Mouse (Mus musculus): ENCODE results near the gene Gm28308. TPM values are rescaled to one million over a fixed set of nuclear protein-coding genes. Genes with fewer than 3 reads are reported as not detected.

The Gm28308 gene
- polyA plus RNA-seq, 1 experiment, result not detected

- Histone ChIP-seq H3K27me3 (replicated peaks) (peaks cover 65% of the 10 kb centered on the region), H3K9me3 (peaks cover 27% of the 10 kb centered on the region), H3K36me3 (replicated peaks; ENCODE audit: low read length) (peaks cover 4% of the 10 kb centered on the region), H3K4me1 (peaks cover 21% of the 10 kb centered on the region), H3K4me3 (replicated peaks) (no peak overlapping the region)
- no peak for TF ChIP-seq GATA1 (IDR thresholded peaks at IDR 0.05; ENCODE audit: borderline replicate concordance, low read length)
- TF ChIP-seq FLI1 (IDR thresholded peaks at IDR 0.05; ENCODE audit: low read length), result no peak
Measured at GRCm38 (mm10) chr6:52165441-52166370, 47.4 kb downstream of the Gm28308 start.

- H3K4me3 ChIP-seq (replicated peaks), result peak within 1 kb of the TSS; percentile 70
Measured at GRCm38 (mm10) chr6:52164626-52165440, 48.3 kb downstream of the Gm28308 start, which contains the start of gene Hoxa2. Gene Hoxa2 (minus strand): TSS chr6:52164831.

GRCm38 (mm10) chr6:52164051-52164625, 49.0 kb downstream of the Gm28308 start:
- TF ChIP-seq FLI1 (IDR thresholded peaks at IDR 0.05; ENCODE audit: low read length), result no peak
- TF ChIP-seq GATA1 (IDR thresholded peaks at IDR 0.05; ENCODE audit: borderline replicate concordance, low read length), result no peak
- Histone ChIP-seq H3K4me1 (peaks cover 34% of the 10 kb centered on the region), H3K27me3 (replicated peaks) (peaks cover 69% of the 10 kb centered on the region), H3K36me3 (replicated peaks; ENCODE audit: low read length) (peaks cover 4% of the 10 kb centered on the region), H3K4me3 (replicated peaks) (peak overlapping the region; percentile 70), H3K9me3 (peaks cover 27% of the 10 kb centered on the region)

More at GRCm38 (mm10) chr6:52164626-52165440, 48.3 kb downstream of the Gm28308 start, which contains the start of gene Hoxa2:
- Histone ChIP-seq H3K4me1 (peaks cover 28% of the 10 kb centered on the region), H3K27me3 (replicated peaks) (peaks cover 65% of the 10 kb centered on the region), H3K9me3 (peaks cover 27% of the 10 kb centered on the region), H3K36me3 (replicated peaks; ENCODE audit: low read length) (peaks cover 4% of the 10 kb centered on the region)
- TF ChIP-seq FLI1 (IDR thresholded peaks at IDR 0.05; ENCODE audit: low read length), result no peak
- TF ChIP-seq GATA1 (IDR thresholded peaks at IDR 0.05; ENCODE audit: borderline replicate concordance, low read length), result no peak

GRCm38 (mm10) chr6:52163366-52164031, 49.6 kb downstream of the Gm28308 start:
- Histone ChIP-seq H3K9me3 (peaks cover 24% of the 10 kb centered on the region), H3K27me3 (replicated peaks) (peaks cover 72% of the 10 kb centered on the region), H3K4me1 (peaks cover 40% of the 10 kb centered on the region), H3K36me3 (replicated peaks; ENCODE audit: low read length) (peaks cover 4% of the 10 kb centered on the region), H3K4me3 (replicated peaks) (no peak overlapping the region)
- TF ChIP-seq GATA1 (IDR thresholded peaks at IDR 0.05; ENCODE audit: borderline replicate concordance, low read length) (no peak), FLI1 (IDR thresholded peaks at IDR 0.05; ENCODE audit: low read length) (no peak)

GRCm38 (mm10) chr6:52162611-52163365, 50.4 kb downstream of the Gm28308 start:
- Histone ChIP-seq H3K4me3 (replicated peaks) (no peak overlapping the region), H3K36me3 (replicated peaks; ENCODE audit: low read length) (peaks cover 4% of the 10 kb centered on the region), H3K9me3 (peaks cover 21% of the 10 kb centered on the region), H3K4me1 (peaks cover 47% of the 10 kb centered on the region), H3K27me3 (replicated peaks) (peaks cover 75% of the 10 kb centered on the region)
- TF ChIP-seq FLI1 (IDR thresholded peaks at IDR 0.05; ENCODE audit: low read length), result no peak
- TF ChIP-seq GATA1 (IDR thresholded peaks at IDR 0.05; ENCODE audit: borderline replicate concordance, low read length), result no peak

GRCm38 (mm10) chr6:52162093-52162380, 51.1 kb downstream of the Gm28308 start:
- peaks cover 4% of the 10 kb centered on the region for H3K36me3 ChIP-seq (replicated peaks; ENCODE audit: low read length)
- peaks cover 18% of the 10 kb centered on the region for H3K9me3 ChIP-seq
- TF ChIP-seq GATA1 (IDR thresholded peaks at IDR 0.05; ENCODE audit: borderline replicate concordance, low read length) (no peak), FLI1 (IDR thresholded peaks at IDR 0.05; ENCODE audit: low read length) (no peak)
- H3K27me3 ChIP-seq (replicated peaks), result peaks cover 76% of the 10 kb centered on the region
- H3K4me3 ChIP-seq (replicated peaks), result no peak overlapping the region
- peaks cover 55% of the 10 kb centered on the region for H3K4me1 ChIP-seq

- Histone ChIP-seq H3K36me3 (replicated peaks; ENCODE audit: low read length) (peaks cover 4% of the 10 kb centered on the region), H3K27me3 (replicated peaks) (peaks cover 76% of the 10 kb centered on the region), H3K9me3 (peaks cover 18% of the 10 kb centered on the region), H3K4me3 (replicated peaks) (no peak overlapping the region), H3K4me1 (peaks cover 59% of the 10 kb centered on the region)
- TF ChIP-seq FLI1 (IDR thresholded peaks at IDR 0.05; ENCODE audit: low read length) (no peak), GATA1 (IDR thresholded peaks at IDR 0.05; ENCODE audit: borderline replicate concordance, low read length) (no peak)
Measured at GRCm38 (mm10) chr6:52161336-52162092, 51.6 kb downstream of the Gm28308 start.
